Mouse (Mus musculus) limb, embryonic 14.5 days (tissue): Measurements from ENCODE around the gene Gm5678. TPM values are rescaled to one million over a fixed set of nuclear protein-coding genes. Genes with fewer than 3 reads are reported as not detected.
A peak's percentile ranks its signal among the peaks of the same experiment; 100 is the strongest.

ENCODE experiments used
- ATAC-seq: fragments of 200-750 bp; cut with Nextera tagmentation; 2 replicates; pipeline ENCODE4 v1.8.0; 2017; ENCODE audit warnings: low read depth, moderate number of reproducible peaks, moderate TSS enrichment; ENCODE audit not compliant: low FRiP score
- DNase-seq: peaks from one replicate; pipeline ENCODE4 v3.0.0-alpha.2; 2015; ENCODE audit warnings: low spot score
- H3K27ac ChIP-seq: fragments of 300-500 bp; sonication (generic); replicated peaks from 2 replicates; pipeline ENCODE4 v1.5.1; 2014; ENCODE audit warnings: low read depth, mild to moderate bottlenecking, low read length, moderate library complexity, mixed read lengths
- H3K27me3 ChIP-seq: fragments of 300-500 bp; sonication (generic); 2 replicates; pipeline ENCODE4 v1.6.1; 2014; ENCODE audit warnings: low read length, mixed read lengths; ENCODE audit not compliant: control insufficient read depth, insufficient read depth
- H3K36me3 ChIP-seq: fragments of 300-500 bp; sonication (generic); 2 replicates; pipeline ENCODE4 v1.6.1; 2014; ENCODE audit warnings: mild to moderate bottlenecking, low read length, moderate library complexity, mixed read lengths; ENCODE audit not compliant: control insufficient read depth, insufficient read depth
- H3K4me1 ChIP-seq: fragments of 300-500 bp; sonication (generic); 2 replicates; pipeline ENCODE4 v1.6.1; 2014; ENCODE audit warnings: antibody characterized with exemption, low read length, mixed read lengths; ENCODE audit not compliant: control insufficient read depth, insufficient read depth
- H3K4me2 ChIP-seq: fragments of 300-500 bp; sonication (generic); replicated peaks from 2 replicates; pipeline ENCODE4 v1.6.1; 2014; ENCODE audit warnings: low read depth, mild to moderate bottlenecking, low read length, moderate library complexity; ENCODE audit not compliant: severe bottlenecking
- H3K4me3 ChIP-seq: fragments of 300-500 bp; sonication (generic); replicated peaks from 2 replicates; pipeline ENCODE4 v1.5.1; 2014; ENCODE audit warnings: low read length
- H3K9ac ChIP-seq: fragments of 300-500 bp; sonication (generic); 2 replicates; pipeline ENCODE4 v1.6.1; 2014; ENCODE audit warnings: mild to moderate bottlenecking, low read depth, low read length, moderate library complexity; ENCODE audit not compliant: severe bottlenecking
- H3K9me3 ChIP-seq: fragments of 300-500 bp; sonication (generic); 2 replicates; pipeline ENCODE4 v1.6.1; 2016; ENCODE audit warnings: low read length; ENCODE audit not compliant: control insufficient read depth
- POLR2A ChIP-seq: fragments of 200-500 bp; IDR thresholded peaks from 2 replicates; pipeline ENCODE4 v1.8.0; 2012; ENCODE audit warnings: inconsistent platforms, mild to moderate bottlenecking, moderate library complexity, borderline replicate concordance; ENCODE audit not compliant: insufficient read depth, insufficient read length; ENCODE audit errors: extremely low read depth
- WGBS: fragments of 180-500 bp; shearing (Covaris S2); extraction: QIAGEN DNeasy Blood & Tissue Kit; methylation state at CpG from one replicate; pipeline ENCODE4 v1.1.7; 2014; 5-methylcytosine and 5-hydroxymethylcytosine counted together
- polyA plus RNA-seq, 2 experiments: library from polyadenylated mRNA; depleted of rRNA in 1 of 2; stranded (reverse) in 1 of 2; unstranded in 1 of 2; fragments of >200 nt; fragmentation: Nextera tagmentation in 1 of 2; extraction: Ambion mirVana in 1 of 2; gene quantifications; 2 replicates each; pipeline versions ENCODE4 v1.2.1 to v1.2.3; 2012 to 2014

Gene Gm5678
- polyA plus RNA-seq, 2 experiments, result not detected

GRCm38 (mm10) chr16:93603439-93604212 lies 24.3 kb upstream of the Gm5678 start, which contains the start of gene Setd4:
Setd4 (minus strand) TSS chr16:93604063.
- peaks cover 12% of the 10 kb centered on the region for H3K4me1 ChIP-seq
- H3K4me3 ChIP-seq, result peak within 1 kb of the TSS; percentile 60
- H3K27ac ChIP-seq, result peak within 1 kb of the TSS; percentile 93
- H3K27me3 ChIP-seq, result no peaks in the 10 kb centered on the region
- H3K4me2 ChIP-seq, result peak within 1 kb of the TSS; percentile 88
- DNase-seq (peak; percentile 94), ATAC-seq (peak; percentile 89)
- peak within 1 kb of the TSS; percentile 76 for H3K9ac ChIP-seq
- no peaks in the 10 kb centered on the region for H3K9me3 ChIP-seq
- H3K36me3 ChIP-seq, result peaks cover 5% of the 10 kb centered on the region
- WGBS, result 1% methylated on average over 55 of the region's 55 CpGs
- no peak for TF ChIP-seq POLR2A

GRCm38 (mm10) chr16:93604481-93604969 lies 23.4 kb upstream of the Gm5678 start:
- WGBS, result 3% methylated on average over 16 of the region's 16 CpGs
- peak; percentile 47 for DNase-seq
- H3K27ac ChIP-seq, result peak overlapping the region; percentile 93; the same call in 1 of the 2 replicates

GRCm38 (mm10) chr16:93605553-93605952 lies 22.3 kb upstream of the Gm5678 start, which contains the start of gene Cbr1:
Cbr1 (plus strand) TSS chr16:93605853.
- TF ChIP-seq POLR2A, result no peak
- peak within 1 kb of the TSS; percentile 60 for H3K4me3 ChIP-seq
- H3K9me3 ChIP-seq, result no peaks in the 10 kb centered on the region
- DNase-seq (no peak), ATAC-seq (no peak)
- WGBS, result 61% methylated on average over 4 of the region's 4 CpGs
- H3K27me3 ChIP-seq, result no peaks in the 10 kb centered on the region
- H3K27ac ChIP-seq, result no peak within 1 kb of the TSS
- peaks cover 8% of the 10 kb centered on the region for H3K36me3 ChIP-seq
- peaks cover 16% of the 10 kb centered on the region for H3K4me1 ChIP-seq
- peak within 1 kb of the TSS; percentile 76; the same call in 1 of the 2 replicates for H3K9ac ChIP-seq
- H3K4me2 ChIP-seq, result peak within 1 kb of the TSS; percentile 88

More at GRCm38 (mm10) chr16:93604481-93604969, 23.4 kb upstream of the Gm5678 start:
- 0 out of 2 replicates have a peak, but pooled peaks cover 2% of the 10 kb centered on the region for H3K36me3 ChIP-seq
- no peaks in the 10 kb centered on the region for H3K9me3 ChIP-seq
- ATAC-seq, result no peak
- H3K4me3 ChIP-seq, result peak overlapping the region; percentile 60
- H3K4me2 ChIP-seq, result peak overlapping the region; percentile 88
- no peak for TF ChIP-seq POLR2A
- no peaks in the 10 kb centered on the region for H3K27me3 ChIP-seq
- H3K4me1 ChIP-seq, result peaks cover 16% of the 10 kb centered on the region
- peak overlapping the region; percentile 76; the same call in 1 of the 2 replicates for H3K9ac ChIP-seq

- Histone ChIP-seq H3K4me1 (peaks cover 16% of the 10 kb centered on the region), H3K4me2 (no peak overlapping the region), H3K4me3 (no peak overlapping the region), H3K36me3 (peaks cover 11% of the 10 kb centered on the region), H3K9me3 (no peaks in the 10 kb centered on the region), H3K27ac (no peak overlapping the region), H3K9ac (no peak overlapping the region), H3K27me3 (no peaks in the 10 kb centered on the region)
- 86% methylated on average over 7 of the region's 7 CpGs for WGBS
- ATAC-seq (no peak), DNase-seq (no peak)
- TF ChIP-seq POLR2A, result no peak
Measured at GRCm38 (mm10) chr16:93606146-93606545, 21.8 kb upstream of the Gm5678 start.

- Histone ChIP-seq H3K27me3 (no peaks in the 10 kb centered on the region), H3K9ac (peak overlapping the region; percentile 77), H3K27ac (peak overlapping the region; percentile 63; the same call in 1 of the 2 replicates), H3K4me2 (peak overlapping the region; percentile 76), H3K36me3 (peaks cover 19% of the 10 kb centered on the region), H3K4me1 (peaks cover 16% of the 10 kb centered on the region), H3K9me3 (no peaks in the 10 kb centered on the region), H3K4me3 (peak overlapping the region; percentile 68)
- DNase-seq, result peak; percentile 93
- ATAC-seq, result peak; percentile 53; the same call in 1 of the 2 replicates
- WGBS, result under 1% methylated on average over 31 of the region's 32 CpGs
- peak; percentile 43; the same call in 1 of the 2 replicates for TF ChIP-seq POLR2A
Measured at GRCm38 (mm10) chr16:93607669-93608101, 20.2 kb upstream of the Gm5678 start.
